Mouse (Mus musculus): ENCODE data around the gene Ndfip2. TPM values are rescaled to one million over a fixed set of nuclear protein-coding genes. Genes with fewer than 3 reads are reported as not detected.

Ndfip2 gene
- polyA plus RNA-seq, 1 experiment, result 34.4 TPM

- Histone ChIP-seq H3K9ac (ENCODE audit: low read depth, poor library complexity, severe bottlenecking) (no peak overlapping the region), H3K4me3 (ENCODE audit: low read depth, low read length) (no peak overlapping the region), H3K9me3 (replicated peaks; ENCODE audit: control insufficient read depth, insufficient read depth, low read length, poor library complexity, severe bottlenecking) (no peaks in the 10 kb centered on the region), H3K27ac (ENCODE audit: insufficient read depth, low read length) (no peak overlapping the region), H3K27me3 (ENCODE audit: control insufficient read depth, insufficient read depth, low read length, poor library complexity, severe bottlenecking) (no peaks in the 10 kb centered on the region), H3K36me3 (ENCODE audit: control insufficient read depth, insufficient read depth, low read length, poor library complexity, severe bottlenecking) (no peaks in the 10 kb centered on the region), H3K4me1 (ENCODE audit: control insufficient read depth, insufficient read depth, low read length) (no peaks in the 10 kb centered on the region)
- no peak for TF ChIP-seq POLR2A (IDR thresholded peaks at IDR 0.05; ENCODE audit: insufficient read depth, low read length)
- TF ChIP-seq CTCF (IDR thresholded peaks at IDR 0.05; ENCODE audit: low read depth, low read length), result no peak
- no peak for TF ChIP-seq EP300 (IDR thresholded peaks at IDR 0.05; ENCODE audit: insufficient read depth, low read depth, low read length)
Measured at GRCm38 (mm10) chr14:105272539-105272938, 14.2 kb downstream of the Ndfip2 start.

DNA sequence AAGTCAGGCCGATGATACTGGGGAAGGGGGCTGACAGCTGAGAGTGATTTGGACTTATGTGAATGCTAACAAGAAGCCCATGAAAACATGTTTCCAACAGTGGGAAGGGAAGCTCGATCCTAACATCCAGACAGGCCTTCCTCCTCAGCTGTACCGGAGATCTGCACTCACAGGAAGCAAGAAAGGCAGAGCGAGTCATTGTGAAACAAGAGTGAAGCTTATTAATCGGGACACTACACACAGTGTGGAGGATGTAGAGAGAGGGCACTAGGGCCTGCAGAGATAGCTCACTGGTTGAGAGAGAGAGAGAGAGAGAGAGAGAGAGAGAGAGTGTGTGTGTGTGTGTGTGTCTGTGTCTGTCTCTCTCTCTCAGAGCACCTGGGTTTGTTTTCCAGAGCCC is 16.8 kb downstream of the Ndfip2 start:
- TF ChIP-seq CTCF (IDR thresholded peaks at IDR 0.05; ENCODE audit: low read depth, low read length) (no peak), POLR2A (IDR thresholded peaks at IDR 0.05; ENCODE audit: insufficient read depth, low read length) (no peak), EP300 (IDR thresholded peaks at IDR 0.05; ENCODE audit: insufficient read depth, low read depth, low read length) (no peak)
- Histone ChIP-seq H3K4me1 (ENCODE audit: control insufficient read depth, insufficient read depth, low read length) (no peaks in the 10 kb centered on the region), H3K9ac (ENCODE audit: low read depth, poor library complexity, severe bottlenecking) (no peak overlapping the region), H3K36me3 (ENCODE audit: control insufficient read depth, insufficient read depth, low read length, poor library complexity, severe bottlenecking) (no peaks in the 10 kb centered on the region), H3K4me3 (ENCODE audit: low read depth, low read length) (no peak overlapping the region), H3K27me3 (ENCODE audit: control insufficient read depth, insufficient read depth, low read length, poor library complexity, severe bottlenecking) (no peaks in the 10 kb centered on the region), H3K9me3 (replicated peaks; ENCODE audit: control insufficient read depth, insufficient read depth, low read length, poor library complexity, severe bottlenecking) (no peaks in the 10 kb centered on the region), H3K27ac (ENCODE audit: insufficient read depth, low read length) (no peak overlapping the region)

GRCm38 (mm10) chr14:105277277-105277676 is 18.9 kb downstream of the Ndfip2 start:
- TF ChIP-seq EP300 (IDR thresholded peaks at IDR 0.05; ENCODE audit: insufficient read depth, low read depth, low read length) (no peak), POLR2A (IDR thresholded peaks at IDR 0.05; ENCODE audit: insufficient read depth, low read length) (no peak), CTCF (IDR thresholded peaks at IDR 0.05; ENCODE audit: low read depth, low read length) (no peak)
- Histone ChIP-seq H3K27me3 (ENCODE audit: control insufficient read depth, insufficient read depth, low read length, poor library complexity, severe bottlenecking) (no peaks in the 10 kb centered on the region), H3K9ac (ENCODE audit: low read depth, poor library complexity, severe bottlenecking) (no peak overlapping the region), H3K4me1 (ENCODE audit: control insufficient read depth, insufficient read depth, low read length) (no peaks in the 10 kb centered on the region), H3K27ac (ENCODE audit: insufficient read depth, low read length) (no peak overlapping the region), H3K9me3 (replicated peaks; ENCODE audit: control insufficient read depth, insufficient read depth, low read length, poor library complexity, severe bottlenecking) (no peaks in the 10 kb centered on the region), H3K4me3 (ENCODE audit: low read depth, low read length) (no peak overlapping the region), H3K36me3 (ENCODE audit: control insufficient read depth, insufficient read depth, low read length, poor library complexity, severe bottlenecking) (no peaks in the 10 kb centered on the region)

DNA sequence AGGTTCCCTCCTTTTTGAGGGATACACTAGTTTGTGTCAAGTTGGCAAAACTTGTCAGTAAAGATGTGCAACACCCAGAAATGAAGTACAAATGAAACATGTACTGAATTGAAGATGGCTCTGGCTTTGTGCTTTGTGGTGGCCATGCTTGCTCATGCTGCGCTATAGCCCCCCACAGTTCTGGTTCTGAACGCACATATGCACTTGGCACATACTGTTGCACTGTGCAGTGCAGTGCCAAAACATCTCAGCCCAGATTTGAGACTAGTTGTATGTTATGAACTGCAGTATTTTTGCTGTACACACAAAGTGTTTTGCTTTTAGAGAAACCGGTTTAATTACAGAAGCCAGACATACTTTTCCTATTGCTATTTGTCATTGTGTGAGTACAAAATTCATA is 25.7 kb downstream of the Ndfip2 start:
- H3K27me3 ChIP-seq (ENCODE audit: control insufficient read depth, insufficient read depth, low read length, poor library complexity, severe bottlenecking), result no peaks in the 10 kb centered on the region
- no peak overlapping the region for H3K4me3 ChIP-seq (ENCODE audit: low read depth, low read length)
- no peak for TF ChIP-seq CTCF (IDR thresholded peaks at IDR 0.05; ENCODE audit: low read depth, low read length)
- TF ChIP-seq EP300 (IDR thresholded peaks at IDR 0.05; ENCODE audit: insufficient read depth, low read depth, low read length), result no peak
- TF ChIP-seq POLR2A (IDR thresholded peaks at IDR 0.05; ENCODE audit: insufficient read depth, low read length), result no peak
- H3K9ac ChIP-seq (ENCODE audit: low read depth, poor library complexity, severe bottlenecking), result no peak overlapping the region
- no peaks in the 10 kb centered on the region for H3K9me3 ChIP-seq (replicated peaks; ENCODE audit: control insufficient read depth, insufficient read depth, low read length, poor library complexity, severe bottlenecking)
- H3K36me3 ChIP-seq (ENCODE audit: control insufficient read depth, insufficient read depth, low read length, poor library complexity, severe bottlenecking), result no peaks in the 10 kb centered on the region
- no peak overlapping the region for H3K27ac ChIP-seq (ENCODE audit: insufficient read depth, low read length)
- no peaks in the 10 kb centered on the region for H3K4me1 ChIP-seq (ENCODE audit: control insufficient read depth, insufficient read depth, low read length)

DNA sequence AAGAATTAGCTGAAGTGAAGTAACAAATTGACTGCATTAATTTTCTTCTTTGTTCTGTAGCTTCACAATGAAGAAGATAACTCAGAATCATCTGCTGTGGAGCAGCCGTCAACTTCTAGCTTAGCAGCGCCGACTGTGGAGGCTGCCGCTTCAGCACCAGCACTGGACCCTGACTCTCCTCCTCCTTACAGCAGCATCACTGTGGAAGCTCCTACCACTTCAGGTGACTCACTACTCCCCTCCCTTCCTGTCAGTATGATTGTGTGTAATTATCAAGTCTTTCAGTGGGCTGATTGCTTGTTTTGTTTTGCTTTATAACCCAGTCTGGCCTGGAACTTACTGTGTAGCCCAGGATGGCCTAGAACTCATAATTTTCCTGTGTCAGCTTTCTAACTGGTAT is 29.2 kb downstream of the Ndfip2 start:
- TF ChIP-seq POLR2A (IDR thresholded peaks at IDR 0.05; ENCODE audit: insufficient read depth, low read length), result no peak
- Histone ChIP-seq H3K36me3 (ENCODE audit: control insufficient read depth, insufficient read depth, low read length, poor library complexity, severe bottlenecking) (no peaks in the 10 kb centered on the region), H3K9ac (ENCODE audit: low read depth, poor library complexity, severe bottlenecking) (no peak overlapping the region), H3K9me3 (replicated peaks; ENCODE audit: control insufficient read depth, insufficient read depth, low read length, poor library complexity, severe bottlenecking) (no peaks in the 10 kb centered on the region), H3K4me1 (ENCODE audit: control insufficient read depth, insufficient read depth, low read length) (no peaks in the 10 kb centered on the region), H3K27me3 (ENCODE audit: control insufficient read depth, insufficient read depth, low read length, poor library complexity, severe bottlenecking) (no peaks in the 10 kb centered on the region), H3K27ac (ENCODE audit: insufficient read depth, low read length) (no peak overlapping the region), H3K4me3 (ENCODE audit: low read depth, low read length) (no peak overlapping the region)

DNA sequence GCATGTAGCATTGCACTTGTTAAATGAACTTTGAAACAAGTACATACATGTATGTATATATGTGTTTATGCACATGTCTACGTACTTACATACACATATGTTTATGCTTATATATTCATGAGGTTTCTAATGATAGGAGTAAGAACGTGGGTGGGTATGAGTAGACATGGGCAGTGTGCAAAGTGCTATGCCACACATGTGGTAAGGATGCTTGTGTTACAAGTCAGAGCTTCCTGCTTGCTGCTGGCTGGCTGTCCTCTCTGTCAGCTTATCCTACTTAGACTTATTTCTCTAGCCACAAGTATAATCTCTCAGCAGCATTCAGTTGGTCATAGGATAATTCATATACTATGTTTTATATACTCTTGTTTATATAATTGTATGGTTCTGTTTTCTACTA is 29.6 kb downstream of the Ndfip2 start:
- Histone ChIP-seq H3K27me3 (ENCODE audit: control insufficient read depth, insufficient read depth, low read length, poor library complexity, severe bottlenecking) (no peaks in the 10 kb centered on the region), H3K9me3 (replicated peaks; ENCODE audit: control insufficient read depth, insufficient read depth, low read length, poor library complexity, severe bottlenecking) (no peaks in the 10 kb centered on the region), H3K4me3 (ENCODE audit: low read depth, low read length) (no peak overlapping the region), H3K9ac (ENCODE audit: low read depth, poor library complexity, severe bottlenecking) (no peak overlapping the region), H3K36me3 (ENCODE audit: control insufficient read depth, insufficient read depth, low read length, poor library complexity, severe bottlenecking) (peaks cover 1% of the 10 kb centered on the region; the same call in 1 of the 2 replicates), H3K4me1 (ENCODE audit: control insufficient read depth, insufficient read depth, low read length) (no peaks in the 10 kb centered on the region), H3K27ac (ENCODE audit: insufficient read depth, low read length) (no peak overlapping the region)
- TF ChIP-seq POLR2A (IDR thresholded peaks at IDR 0.05; ENCODE audit: insufficient read depth, low read length) (no peak), EP300 (IDR thresholded peaks at IDR 0.05; ENCODE audit: insufficient read depth, low read depth, low read length) (no peak), CTCF (IDR thresholded peaks at IDR 0.05; ENCODE audit: low read depth, low read length) (no peak)

All from ES-Bruce4 (cell line).